Mouse (Mus musculus) lung, embryonic 16.5 days (tissue): ENCODE measurements around the gene Alg12. TPM values are rescaled to one million over a fixed set of nuclear protein-coding genes. Genes with fewer than 3 reads are reported as not detected.

ENCODE experiments used
- ATAC-seq: fragments of 200-750 bp; cut with Nextera tagmentation; 2 replicates; pipeline ENCODE4 v1.8.0; 2017; ENCODE audit warnings: low read depth, mild to moderate bottlenecking, moderate library complexity
- H3K27ac ChIP-seq: fragments of 300-500 bp; sonication (generic); 2 replicates; pipeline ENCODE4 v1.5.1; 2014; ENCODE audit warnings: mild to moderate bottlenecking, control low read depth, low read length
- H3K27me3 ChIP-seq: fragments of 300-500 bp; sonication (generic); 2 replicates; pipeline ENCODE4 v1.6.1; 2014; ENCODE audit warnings: low read depth, low read length, mixed read lengths; ENCODE audit not compliant: control insufficient read depth, insufficient read depth
- H3K36me3 ChIP-seq: fragments of 300-500 bp; sonication (generic); 2 replicates; pipeline ENCODE4 v1.6.1; 2014; ENCODE audit warnings: low read length; ENCODE audit not compliant: control insufficient read depth, insufficient read depth
- H3K4me1 ChIP-seq: fragments of 300-500 bp; sonication (generic); replicated peaks from 2 replicates; pipeline ENCODE4 v1.6.1; 2014; ENCODE audit warnings: low read length, mixed read lengths; ENCODE audit not compliant: control insufficient read depth, insufficient read depth
- H3K4me2 ChIP-seq: fragments of 300-500 bp; sonication (generic); 2 replicates; pipeline ENCODE4 v1.6.1; 2014; ENCODE audit warnings: low read depth, low read length, control low read depth
- H3K4me3 ChIP-seq: fragments of 300-500 bp; sonication (generic); 2 replicates; pipeline ENCODE4 v1.5.1; 2014; ENCODE audit warnings: mild to moderate bottlenecking, low read length, control low read depth
- H3K9ac ChIP-seq: fragments of 300-500 bp; sonication (generic); 2 replicates; pipeline ENCODE4 v1.6.1; 2014; ENCODE audit warnings: low read length, control low read depth
- H3K9me3 ChIP-seq: fragments of 300-500 bp; sonication (generic); 2 replicates; pipeline ENCODE4 v1.6.1; 2016; ENCODE audit warnings: low read length; ENCODE audit not compliant: control insufficient read depth
- whole genome bisulfite sequencing: fragments of 180-500 bp; shearing (Covaris S2); extraction: QIAGEN DNeasy Blood & Tissue Kit; methylation state at CpG from one replicate; pipeline ENCODE4 v1.1.7; 2014; 5-methylcytosine and 5-hydroxymethylcytosine counted together
- polyA plus RNA-seq: library from polyadenylated mRNA; unstranded; fragments of >200 nt; fragmentation: Nextera tagmentation; extraction: Ambion mirVana; gene quantifications from 2 replicates; pipeline ENCODE4 v1.2.1, GENCODE M21; 2015

Gene Alg12
- polyA plus RNA-seq, 1 experiment from 2014 or later = 13.5 TPM

- H3K27me3 ChIP-seq = no peaks in the 10 kb centered on the region
- 94% methylated on average over 2 of the region's 2 CpGs for WGBS
- no peak overlapping the region for H3K4me3 ChIP-seq
- H3K36me3 ChIP-seq = no peaks in the 10 kb centered on the region
- no peak overlapping the region for H3K4me2 ChIP-seq
- peaks cover 33% of the 10 kb centered on the region for H3K4me1 ChIP-seq
- H3K9me3 ChIP-seq = no peaks in the 10 kb centered on the region
- no peak for ATAC-seq
- peak overlapping the region; percentile 54 for H3K9ac ChIP-seq
- peak overlapping the region; percentile 99 for H3K27ac ChIP-seq
These were observed 30.5 kb upstream of the Alg12 start for GRCm38 (mm10) chr15:88849621-88850020.

- Histone ChIP-seq H3K4me2 (no peak overlapping the region), H3K36me3 (no peaks in the 10 kb centered on the region), H3K9me3 (no peaks in the 10 kb centered on the region), H3K27me3 (no peaks in the 10 kb centered on the region), H3K4me3 (no peak overlapping the region), H3K27ac (no peak overlapping the region), H3K4me1 (peaks cover 28% of the 10 kb centered on the region), H3K9ac (no peak overlapping the region)
- 96% methylated on average over 1 of the region's 1 CpGs for WGBS
- ATAC-seq = no peak
These were observed 29.5 kb upstream of the Alg12 start for GRCm38 (mm10) chr15:88848661-88849060.

GRCm38 (mm10) chr15:88844966-88845365, 25.8 kb upstream of the Alg12 start:
- 90% methylated on average over 7 of the region's 7 CpGs for WGBS
- Histone ChIP-seq H3K27ac (no peak overlapping the region), H3K9ac (no peak overlapping the region), H3K27me3 (no peaks in the 10 kb centered on the region), H3K4me3 (no peak overlapping the region), H3K4me1 (peaks cover 12% of the 10 kb centered on the region), H3K4me2 (no peak overlapping the region), H3K9me3 (no peaks in the 10 kb centered on the region), H3K36me3 (no peaks in the 10 kb centered on the region)
- no peak for ATAC-seq

GRCm38 (mm10) chr15:88843486-88844097, 24.5 kb upstream of the Alg12 start:
- no peaks in the 10 kb centered on the region for H3K27me3 ChIP-seq
- ATAC-seq = peak; percentile 43
- peak overlapping the region; percentile 41; the same call in 1 of the 2 replicates for H3K27ac ChIP-seq
- no peaks in the 10 kb centered on the region for H3K36me3 ChIP-seq
- H3K4me3 ChIP-seq = no peak overlapping the region
- no peak overlapping the region for H3K4me2 ChIP-seq
- H3K9ac ChIP-seq = peak overlapping the region; percentile 23; the same call in 1 of the 2 replicates
- no peaks in the 10 kb centered on the region for H3K9me3 ChIP-seq
- H3K4me1 ChIP-seq = peaks cover 21% of the 10 kb centered on the region
- 18% methylated on average over 8 of the region's 8 CpGs for WGBS

GRCm38 (mm10) chr15:88842300-88842673, 23.2 kb upstream of the Alg12 start:
- no peaks in the 10 kb centered on the region for H3K9me3 ChIP-seq
- no peak overlapping the region for H3K27ac ChIP-seq
- no peak overlapping the region for H3K9ac ChIP-seq
- H3K4me3 ChIP-seq = no peak overlapping the region
- no peaks in the 10 kb centered on the region for H3K36me3 ChIP-seq
- no peaks in the 10 kb centered on the region for H3K27me3 ChIP-seq
- ATAC-seq = no peak
- 56% methylated on average over 3 of the region's 3 CpGs for WGBS
- no peak overlapping the region for H3K4me2 ChIP-seq
- peaks cover 28% of the 10 kb centered on the region for H3K4me1 ChIP-seq

GRCm38 (mm10) chr15:88841580-88842299, 22.6 kb upstream of the Alg12 start:
- Histone ChIP-seq H3K36me3 (no peaks in the 10 kb centered on the region), H3K4me3 (no peak overlapping the region), H3K4me1 (peaks cover 32% of the 10 kb centered on the region), H3K9me3 (no peaks in the 10 kb centered on the region), H3K9ac (no peak overlapping the region), H3K27me3 (no peaks in the 10 kb centered on the region), H3K4me2 (no peak overlapping the region), H3K27ac (no peak overlapping the region)
- 83% methylated on average over 3 of the region's 3 CpGs for WGBS
- no peak for ATAC-seq

GRCm38 (mm10) chr15:88841160-88841559, 22.0 kb upstream of the Alg12 start:
- Histone ChIP-seq H3K9me3 (no peaks in the 10 kb centered on the region), H3K9ac (no peak overlapping the region), H3K4me2 (no peak overlapping the region), H3K4me1 (peaks cover 32% of the 10 kb centered on the region), H3K4me3 (no peak overlapping the region), H3K36me3 (no peaks in the 10 kb centered on the region), H3K27ac (no peak overlapping the region; the same call in 1 of the 2 replicates), H3K27me3 (no peaks in the 10 kb centered on the region)
- 91% methylated on average over 2 of the region's 2 CpGs for WGBS
- no peak for ATAC-seq

GRCm38 (mm10) chr15:88840126-88840525, 21.0 kb upstream of the Alg12 start:
- Histone ChIP-seq H3K9ac (peak overlapping the region; percentile 54), H3K4me2 (no peak overlapping the region), H3K36me3 (no peaks in the 10 kb centered on the region), H3K4me3 (no peak overlapping the region), H3K9me3 (no peaks in the 10 kb centered on the region), H3K27ac (peak overlapping the region; percentile 92), H3K4me1 (peaks cover 32% of the 10 kb centered on the region), H3K27me3 (no peaks in the 10 kb centered on the region)
- peak; percentile 29 for ATAC-seq
- WGBS = 64% methylated on average over 10 of the region's 10 CpGs

GRCm38 (mm10) chr15:88839271-88839670, 20.2 kb upstream of the Alg12 start:
- WGBS = 11% methylated on average over 9 of the region's 9 CpGs
- H3K9me3 ChIP-seq = no peaks in the 10 kb centered on the region
- peak overlapping the region; percentile 54 for H3K9ac ChIP-seq
- ATAC-seq = peak; percentile 82
- H3K36me3 ChIP-seq = no peaks in the 10 kb centered on the region
- H3K4me2 ChIP-seq = peak overlapping the region; percentile 10; the same call in 1 of the 2 replicates
- H3K4me1 ChIP-seq = peaks cover 32% of the 10 kb centered on the region
- H3K27me3 ChIP-seq = no peaks in the 10 kb centered on the region
- H3K27ac ChIP-seq = peak overlapping the region; percentile 92
- no peak overlapping the region for H3K4me3 ChIP-seq
